Mouse (Mus musculus) hindbrain, postnatal 0 days (tissue): ENCODE measurements around the gene Lamp2. TPM values are rescaled to one million over a fixed set of nuclear protein-coding genes. Genes with fewer than 3 reads are reported as not detected.
"Not testable (repeated sequence)": the region's sequence is repeated elsewhere in the genome, so short reads cannot be mapped to it uniquely, and the experiment has no call there.

ENCODE experiments used
- ATAC-seq: fragments of 200-750 bp; cut with Nextera tagmentation; 2 replicates; pipeline ENCODE4 v1.8.0; 2017; ENCODE audit warnings: mild to moderate bottlenecking, moderate TSS enrichment, moderate library complexity
- DNase-seq: peaks from one replicate; pipeline ENCODE4 v3.0.0-alpha.2; 2015; ENCODE audit warnings: low spot score
- H3K27ac ChIP-seq: fragments of 300-500 bp; sonication (generic); 2 replicates; pipeline ENCODE4 v1.5.1; 2014; ENCODE audit warnings: mild to moderate bottlenecking
- H3K27me3 ChIP-seq: fragments of 300-500 bp; sonication (generic); 2 replicates; pipeline ENCODE4 v1.6.1; 2014; ENCODE audit warnings: low read length, mixed read lengths; ENCODE audit not compliant: insufficient read depth
- H3K36me3 ChIP-seq: fragments of 300-500 bp; sonication (generic); 2 replicates; pipeline ENCODE4 v1.6.1; 2014; ENCODE audit warnings: low read length, mixed read lengths; ENCODE audit not compliant: insufficient read depth
- H3K4me1 ChIP-seq: fragments of 300-500 bp; sonication (generic); 2 replicates; pipeline ENCODE4 v1.6.1; 2014; ENCODE audit warnings: antibody characterized with exemption, low read length, mixed read lengths; ENCODE audit not compliant: insufficient read depth
- H3K4me2 ChIP-seq: fragments of 300-500 bp; sonication (generic); 2 replicates; pipeline ENCODE4 v1.6.1; 2014; ENCODE audit warnings: low read depth, mild to moderate bottlenecking, low read length, moderate library complexity, mixed read lengths
- H3K4me3 ChIP-seq: fragments of 300-500 bp; sonication (generic); 2 replicates; pipeline ENCODE4 v1.5.1; 2014; ENCODE audit warnings: low read length
- H3K9ac ChIP-seq: fragments of 300-500 bp; sonication (generic); replicated peaks from 2 replicates; pipeline ENCODE4 v1.6.1; 2014; ENCODE audit warnings: mild to moderate bottlenecking, low read length, moderate library complexity, mixed read lengths
- H3K9me3 ChIP-seq: fragments of 300-500 bp; sonication (generic); 2 replicates; pipeline ENCODE4 v1.6.1; 2016; ENCODE audit warnings: low read length, mixed read lengths
- CTCF ChIP-seq: IDR thresholded peaks from 2 replicates; pipeline ENCODE4 v1.5.1; 2016; ENCODE audit warnings: antibody characterized with exemption, control low read depth, low read depth
- WGBS: fragments of 180-500 bp; shearing (Covaris S2); extraction: QIAGEN DNeasy Blood & Tissue Kit; methylation state at CpG from one replicate; pipeline ENCODE4 v1.1.7; 2014; 5-methylcytosine and 5-hydroxymethylcytosine counted together
- polyA plus RNA-seq: library from polyadenylated mRNA; unstranded; fragments of >200 nt; fragmentation: Nextera tagmentation; extraction: Ambion mirVana; gene quantifications from 2 replicates; pipeline ENCODE4 v1.2.1, GENCODE M21; 2015
- total RNA-seq: library from RNA; depleted of rRNA; stranded (reverse); fragments of >200 nt; gene quantifications from 2 replicates; pipeline ENCODE4 v1.2.3, GENCODE M21; 2014; rRNA removed

Lamp2 gene
- total and polyA plus RNA-seq, 2 experiments from 2014 or later, result 56.5 to 79.8 TPM

GRCm38 (mm10) chrX:38402004-38402403 lies 54.2 kb downstream of the Lamp2 start:
- DNase-seq (no peak), ATAC-seq (no peak)

GRCm38 (mm10) chrX:38400616-38401015 lies 55.6 kb downstream of the Lamp2 start:
- Histone ChIP-seq H3K27me3 (no peaks in the 10 kb centered on the region), H3K4me2 (no peak overlapping the region), H3K9ac (no peak overlapping the region), H3K4me3 (no peak overlapping the region), H3K9me3 (no peaks in the 10 kb centered on the region), H3K36me3 (no peaks in the 10 kb centered on the region), H3K4me1 (no peaks in the 10 kb centered on the region), H3K27ac (no peak overlapping the region)
- no peak for DNase-seq
- WGBS, result 82% methylated on average over 3 of the region's 3 CpGs
- TF ChIP-seq CTCF, result no peak
- ATAC-seq, result no peak

More at GRCm38 (mm10) chrX:38402004-38402403, 54.2 kb downstream of the Lamp2 start:
- Histone ChIP-seq H3K27ac (no peak overlapping the region), H3K9me3 (no peaks in the 10 kb centered on the region), H3K9ac (no peak overlapping the region), H3K4me1 (no peaks in the 10 kb centered on the region), H3K27me3 (no peaks in the 10 kb centered on the region), H3K4me2 (no peak overlapping the region), H3K36me3 (no peaks in the 10 kb centered on the region), H3K4me3 (no peak overlapping the region)
- 51% methylated on average over 6 of the region's 6 CpGs for WGBS
- no peak for TF ChIP-seq CTCF

- Histone ChIP-seq H3K27ac (no peak overlapping the region), H3K4me3 (no peak overlapping the region), H3K4me1 (no peaks in the 10 kb centered on the region), H3K9me3 (no peaks in the 10 kb centered on the region), H3K27me3 (no peaks in the 10 kb centered on the region), H3K36me3 (no peaks in the 10 kb centered on the region), H3K9ac (no peak overlapping the region), H3K4me2 (no peak overlapping the region)
- no peak for DNase-seq
- WGBS, result 91% methylated on average over 1 of the region's 1 CpGs
- ATAC-seq, result no peak
- TF ChIP-seq CTCF, result no peak
Observed at GRCm38 (mm10) chrX:38399671-38400070, 56.6 kb downstream of the Lamp2 start.

- WGBS, result 86% methylated on average over 1 of the region's 1 CpGs
Observed at GRCm38 (mm10) chrX:38373169-38373568, 83.1 kb downstream of the Lamp2 start.

GRCm38 (mm10) chrX:38364621-38365020 lies 91.6 kb downstream of the Lamp2 start:
- WGBS, result 59% methylated on average over 1 of the region's 1 CpGs
- H3K9me3 ChIP-seq, H3K36me3 ChIP-seq, DNase-seq, H3K4me1 ChIP-seq, H3K27ac ChIP-seq, H3K27me3 ChIP-seq, H3K4me2 ChIP-seq, H3K4me3 ChIP-seq, ATAC-seq, H3K9ac ChIP-seq: not testable (repeated sequence)

More at GRCm38 (mm10) chrX:38373169-38373568, 83.1 kb downstream of the Lamp2 start:
- DNase-seq, H3K9ac ChIP-seq, ATAC-seq, H3K36me3 ChIP-seq, H3K27ac ChIP-seq, H3K27me3 ChIP-seq, H3K4me1 ChIP-seq, H3K9me3 ChIP-seq, H3K4me3 ChIP-seq, H3K4me2 ChIP-seq: not testable (repeated sequence)

- TF ChIP-seq CTCF, result no peak
- H3K4me1 ChIP-seq, result no peaks in the 10 kb centered on the region
- 62% methylated on average over 8 of the region's 8 CpGs for WGBS
- no peak for ATAC-seq
- H3K9ac ChIP-seq, result no peak overlapping the region
- no peak overlapping the region for H3K4me2 ChIP-seq
- H3K9me3 ChIP-seq, result no peaks in the 10 kb centered on the region
- DNase-seq, result no peak
- no peaks in the 10 kb centered on the region for H3K27me3 ChIP-seq
- H3K4me3 ChIP-seq, result no peak overlapping the region
- no peak overlapping the region for H3K27ac ChIP-seq
- no peaks in the 10 kb centered on the region for H3K36me3 ChIP-seq
Observed at GRCm38 (mm10) chrX:38362016-38362415, 94.2 kb downstream of the Lamp2 start.

Other genes starting within 250 kb of the Lamp2 start
- 41.4 and 48.4 TPM in 2 replicates for gene Tmem255a, start 204.0 kb downstream of the Lamp2 start, total RNA-seq
- 37.3 and 38.5 TPM in 2 replicates for gene Tmem255a, start 204.0 kb downstream of the Lamp2 start, polyA plus RNA-seq
- 0.47 TPM in 1 of 2 replicates, not detected in the other for gene Atp1b4, start 140.3 kb downstream of the Lamp2 start, total RNA-seq
- gene Atp1b4, start 140.3 kb downstream of the Lamp2 start, polyA plus RNA-seq, result not detected in 2 replicates
- gene Cul4b, start 119.7 kb upstream of the Lamp2 start, total RNA-seq, result 15.2 and 18.2 TPM in 2 replicates
- 16.8 and 17.1 TPM in 2 replicates for gene Cul4b, start 119.7 kb upstream of the Lamp2 start, polyA plus RNA-seq
- gene Mcts1, start 144.1 kb upstream of the Lamp2 start, total RNA-seq, result 26.9 and 36.9 TPM in 2 replicates
- 173 and 177 TPM in 2 replicates for gene Mcts1, start 144.1 kb upstream of the Lamp2 start, polyA plus RNA-seq
- gene C1galt1c1, start 178.6 kb upstream of the Lamp2 start, total RNA-seq, result 10.4 and 15.4 TPM in 2 replicates
- gene C1galt1c1, start 178.6 kb upstream of the Lamp2 start, polyA plus RNA-seq, result 24.9 and 26.3 TPM in 2 replicates